Mouse (Mus musculus) kidney, embryonic 16.5 days (tissue): ENCODE results near the gene Espn. TPM values are rescaled to one million over a fixed set of nuclear protein-coding genes. Genes with fewer than 3 reads are reported as not detected.

Experiments used
- polyA plus RNA-seq: library from polyadenylated mRNA; unstranded; fragments of >200 nt; fragmentation: Nextera tagmentation; extraction: Ambion mirVana; gene quantifications from 2 replicates; pipeline ENCODE4 v1.2.1, GENCODE M21; 2015

Espn gene
- polyA plus RNA-seq, 1 experiment from 2014 or later = 22.2 TPM

Other genes starting within 250 kb of the Espn start
- 79.5 and 88.4 TPM in 2 replicates for gene Dnajc11, start 218.7 kb downstream of the Espn start, polyA plus RNA-seq
- gene Thap3, start 163.4 kb downstream of the Espn start, polyA plus RNA-seq = 42.4 and 46.4 TPM in 2 replicates
- gene Phf13, start 156.1 kb downstream of the Espn start, polyA plus RNA-seq = 31.2 and 33.3 TPM in 2 replicates
- gene Klhl21, start 143.6 kb downstream of the Espn start, polyA plus RNA-seq = 12.1 and 12.6 TPM in 2 replicates
- 25.3 and 26.0 TPM in 2 replicates for gene Zbtb48, start 124.7 kb downstream of the Espn start, polyA plus RNA-seq
- 0.50 and 0.63 TPM in 2 replicates for gene Tas1r1, start 113.8 kb downstream of the Espn start, polyA plus RNA-seq
- 31.7 and 35.6 TPM in 2 replicates for gene Nol9, start 113.0 kb downstream of the Espn start, polyA plus RNA-seq
- 25.5 and 28.1 TPM in 2 replicates for gene Plekhg5, start 79.9 kb downstream of the Espn start, polyA plus RNA-seq
- gene Tnfrsf25, start 36.4 kb downstream of the Espn start, polyA plus RNA-seq = 1.9 and 3.0 TPM in 2 replicates
- gene Hes2, start 6.5 kb upstream of the Espn start, polyA plus RNA-seq = 0.14 and 0.57 TPM in 2 replicates
- gene Acot7, start 25.8 kb upstream of the Espn start, polyA plus RNA-seq = 75.1 and 76.4 TPM in 2 replicates
- gene Gpr153, start 121.9 kb upstream of the Espn start, polyA plus RNA-seq = 5.3 and 6.2 TPM in 2 replicates
- gene Hes3, start 139.3 kb upstream of the Espn start, polyA plus RNA-seq = not detected in 2 replicates
- gene Icmt, start 144.9 kb upstream of the Espn start, polyA plus RNA-seq = 32.0 and 32.6 TPM in 2 replicates
- gene Rnf207, start 166.6 kb upstream of the Espn start, polyA plus RNA-seq = 1.2 and 1.6 TPM in 2 replicates
- 295 and 333 TPM in 2 replicates for gene Rpl22, start 173.4 kb upstream of the Espn start, polyA plus RNA-seq
- 0.12 and 0.35 TPM in 2 replicates for gene Chd5, start 186.3 kb upstream of the Espn start, polyA plus RNA-seq